Mouse (Mus musculus): ENCODE data around the gene Hyal2. TPM values are rescaled to one million over a fixed set of nuclear protein-coding genes. Genes with fewer than 3 reads are reported as not detected.
"Not testable (repeated sequence)": the region's sequence is repeated elsewhere in the genome, so short reads cannot be mapped to it uniquely, and the experiment has no call there.

Gene Hyal2
- polyA plus RNA-seq, 1 experiment from 2014 or later, result 31.0 TPM

DNA sequence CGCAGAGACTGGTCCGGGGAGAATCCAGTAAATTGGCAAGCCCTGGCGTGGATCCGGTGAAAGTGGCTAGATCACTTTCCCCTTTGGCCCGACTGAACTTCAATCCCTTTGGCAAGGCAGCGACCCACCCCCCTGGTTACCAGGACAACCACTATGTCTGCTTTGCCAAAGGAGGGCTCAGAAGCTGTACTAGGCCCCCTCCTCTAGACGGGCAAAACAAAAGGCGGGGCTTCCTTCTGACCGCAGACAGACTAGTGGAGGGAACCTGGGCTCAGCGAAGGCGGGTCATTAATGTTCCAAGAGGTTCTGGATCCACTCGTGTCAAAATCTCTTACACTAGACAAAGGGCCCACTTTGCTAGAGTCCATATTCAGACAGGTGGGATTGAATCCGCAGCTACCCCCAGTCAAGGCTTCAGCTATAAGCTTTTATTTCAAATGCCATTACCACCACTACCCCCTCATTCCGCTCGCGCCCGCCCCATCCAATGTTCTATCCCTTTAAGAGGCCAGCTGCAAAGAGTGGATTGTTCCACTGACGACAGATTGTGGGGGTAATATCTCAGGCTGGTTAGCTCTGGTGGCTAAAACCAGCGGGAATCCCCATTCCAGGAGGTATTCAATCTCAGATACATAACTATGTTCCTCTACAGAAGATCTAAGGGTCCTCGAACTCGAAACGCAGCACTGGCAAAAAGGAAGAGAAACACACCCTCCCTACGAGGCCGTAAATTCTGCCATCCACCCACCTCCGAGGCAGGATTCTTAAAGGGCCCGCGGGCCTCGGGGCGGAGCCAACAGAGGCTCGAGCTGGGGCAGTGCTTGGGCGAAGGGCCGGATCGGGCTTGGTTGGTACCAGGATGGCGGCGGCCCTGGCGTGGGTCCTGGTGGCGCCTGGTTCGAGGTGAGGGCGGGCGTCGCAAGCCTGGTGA lies 851 bp downstream of the Hyal2 start:
- peak; percentile 84 for DNase-seq (ENCODE audit: low spot score)

DNA sequence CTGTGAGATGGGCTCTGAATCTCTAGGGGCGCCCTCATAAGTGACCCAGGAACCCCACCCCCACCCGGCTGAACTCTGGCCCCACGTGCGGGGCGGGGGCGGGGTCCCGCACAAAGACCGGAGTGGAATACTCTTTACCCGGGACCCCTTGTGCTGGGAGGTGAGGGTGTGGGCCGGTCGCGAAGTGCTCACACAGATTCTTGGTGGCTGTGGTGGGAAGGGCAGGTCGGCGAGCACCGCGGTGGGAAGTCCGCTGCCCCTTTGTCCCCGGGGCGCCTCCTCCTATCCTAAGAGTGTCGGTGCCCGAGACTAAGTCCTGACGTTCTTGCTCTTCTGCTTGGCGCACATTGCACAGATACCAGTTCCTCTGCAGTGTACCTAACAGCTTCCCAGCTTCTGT lies 1.5 kb downstream of the Hyal2 start:
- no peak for DNase-seq (ENCODE audit: low spot score)

DNA sequence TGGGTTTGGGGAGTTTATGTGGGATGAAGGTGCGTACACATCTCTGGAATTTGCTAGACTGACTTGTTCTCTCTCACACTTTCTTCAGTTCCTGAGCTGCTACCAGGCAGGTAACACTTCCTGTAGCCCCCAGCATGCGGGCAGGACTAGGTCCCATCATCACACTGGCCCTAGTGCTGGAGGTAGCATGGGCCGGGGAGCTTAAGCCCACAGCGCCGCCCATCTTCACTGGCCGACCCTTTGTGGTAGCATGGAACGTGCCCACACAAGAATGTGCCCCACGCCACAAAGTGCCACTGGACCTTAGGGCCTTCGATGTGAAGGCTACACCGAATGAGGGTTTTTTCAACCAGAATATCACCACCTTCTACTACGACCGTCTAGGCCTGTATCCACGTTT lies 2.3 kb downstream of the Hyal2 start:
- no peak for DNase-seq (ENCODE audit: low spot score)

DNA sequence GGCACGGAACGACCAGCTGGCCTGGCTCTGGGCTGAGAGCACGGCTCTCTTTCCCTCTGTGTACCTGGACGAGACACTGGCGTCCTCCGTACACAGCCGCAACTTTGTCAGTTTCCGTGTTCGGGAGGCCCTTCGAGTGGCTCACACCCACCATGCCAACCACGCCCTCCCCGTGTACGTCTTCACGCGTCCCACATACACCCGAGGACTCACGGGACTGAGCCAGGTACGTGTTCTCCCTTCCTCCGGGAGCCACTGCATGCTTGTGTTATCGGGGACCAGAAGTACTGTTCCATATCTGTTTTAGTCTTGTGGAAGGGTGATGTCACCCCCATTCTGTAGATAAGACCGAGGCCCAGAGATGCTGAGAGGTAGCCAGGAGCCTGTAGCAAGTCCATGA lies 3.1 kb downstream of the Hyal2 start:
- no peak for DNase-seq (ENCODE audit: low spot score)

DNA sequence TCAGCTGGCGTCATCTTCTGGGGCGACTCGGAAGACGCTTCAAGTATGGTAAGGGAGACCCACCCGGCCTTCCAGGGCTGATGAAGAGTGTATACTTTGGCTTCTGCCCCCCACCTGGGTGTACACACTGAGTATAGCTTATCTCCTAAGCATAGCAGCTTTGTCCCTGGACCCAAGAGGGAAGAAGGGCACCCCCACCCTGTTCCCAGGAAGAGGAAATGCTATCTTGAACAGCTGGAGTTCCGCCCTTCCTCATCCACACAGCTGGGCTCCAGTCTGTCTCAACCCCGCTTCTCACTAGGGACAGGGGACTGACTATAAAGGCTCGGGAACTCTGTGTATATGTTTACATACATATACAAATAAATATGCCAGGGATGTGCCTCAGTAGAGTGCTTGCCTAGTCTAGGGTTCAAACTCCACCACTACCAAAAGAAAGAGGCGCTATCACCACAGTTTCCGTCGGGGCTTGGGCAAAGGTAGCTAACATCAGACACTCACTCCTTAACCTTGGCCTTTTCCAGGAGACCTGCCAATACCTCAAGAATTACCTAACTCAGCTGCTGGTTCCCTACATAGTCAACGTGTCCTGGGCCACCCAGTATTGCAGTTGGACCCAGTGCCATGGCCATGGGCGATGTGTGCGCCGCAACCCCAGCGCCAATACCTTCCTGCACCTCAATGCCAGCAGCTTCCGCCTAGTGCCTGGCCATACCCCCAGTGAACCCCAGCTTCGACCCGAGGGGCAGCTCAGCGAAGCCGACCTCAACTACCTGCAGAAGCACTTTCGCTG lies 4.0 kb downstream of the Hyal2 start:
- DNase-seq (ENCODE audit: low spot score), result no peak

DNA sequence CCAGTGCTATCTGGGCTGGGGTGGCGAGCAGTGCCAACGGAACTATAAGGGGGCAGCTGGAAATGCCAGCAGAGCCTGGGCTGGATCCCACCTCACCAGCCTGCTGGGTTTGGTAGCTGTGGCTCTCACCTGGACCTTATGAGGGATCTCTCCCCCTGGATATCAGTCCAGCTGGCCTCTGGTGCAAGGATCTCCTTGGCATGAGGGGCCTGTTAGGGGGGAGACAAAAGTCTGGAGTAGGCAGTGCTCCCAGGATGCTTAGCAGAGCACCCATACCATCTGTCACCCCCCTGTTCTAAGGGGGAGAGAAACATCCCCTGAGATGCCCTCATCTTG lies 4.5 kb downstream of the Hyal2 start:
- DNase-seq (ENCODE audit: low spot score), result no peak

DNA sequence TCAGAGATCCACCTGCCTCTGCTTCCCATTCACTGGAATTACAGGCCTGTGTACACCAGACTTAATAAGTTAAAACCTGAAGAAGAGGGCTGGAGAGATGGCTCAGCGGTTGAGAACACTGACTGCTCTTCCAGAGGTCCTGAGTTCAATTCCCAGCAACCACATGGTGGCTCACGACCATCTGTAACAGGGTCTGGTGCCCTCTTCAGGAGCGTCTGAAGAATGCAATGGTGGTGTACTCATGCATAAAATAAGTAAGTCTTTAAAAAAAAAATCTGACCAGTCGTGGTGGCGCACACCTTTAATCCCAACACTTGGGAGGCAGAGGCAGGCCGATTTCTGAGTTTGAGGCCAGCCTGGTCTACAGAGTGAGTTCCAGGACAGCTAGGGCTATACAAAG lies 6.0 kb downstream of the Hyal2 start:
- not testable (repeated sequence) for DNase-seq (ENCODE audit: low spot score)

DNA sequence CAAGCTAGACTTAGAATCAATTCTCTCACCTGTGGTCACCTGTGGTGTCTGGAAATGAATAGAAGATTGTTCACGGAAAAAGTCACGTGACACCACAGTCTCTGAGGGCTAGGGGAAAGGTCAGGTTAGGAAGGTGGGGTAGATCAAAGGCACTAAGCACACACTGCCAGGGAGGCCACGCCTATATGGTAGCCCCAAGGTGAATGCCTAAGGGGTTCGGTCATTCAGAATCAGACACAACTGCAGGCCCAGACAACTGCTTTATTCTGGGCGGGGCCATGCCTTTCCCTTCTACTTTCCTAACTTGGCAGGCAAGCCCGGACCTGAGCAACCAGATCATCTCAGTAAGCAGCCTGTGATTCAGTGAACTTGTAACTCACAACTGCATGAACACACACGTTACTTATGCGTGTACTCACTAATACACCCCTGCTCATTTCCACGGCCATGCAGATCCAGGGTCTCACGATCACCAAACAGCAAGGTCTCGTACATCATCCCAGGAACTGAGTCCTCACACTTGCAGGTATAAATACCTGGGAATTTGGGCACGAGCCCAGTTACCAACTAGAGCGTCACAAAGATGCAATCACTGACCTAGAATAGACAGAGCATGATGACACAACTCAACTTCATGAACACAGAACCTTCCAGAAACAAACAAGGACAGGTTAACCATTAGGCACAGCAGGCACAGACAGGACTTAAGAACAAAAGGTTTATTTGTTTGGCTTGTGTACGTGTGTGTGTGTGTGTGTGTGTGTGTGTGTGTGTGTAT lies 8.0 kb downstream of the Hyal2 start:
- no peak for DNase-seq (ENCODE audit: low spot score)

DNA sequence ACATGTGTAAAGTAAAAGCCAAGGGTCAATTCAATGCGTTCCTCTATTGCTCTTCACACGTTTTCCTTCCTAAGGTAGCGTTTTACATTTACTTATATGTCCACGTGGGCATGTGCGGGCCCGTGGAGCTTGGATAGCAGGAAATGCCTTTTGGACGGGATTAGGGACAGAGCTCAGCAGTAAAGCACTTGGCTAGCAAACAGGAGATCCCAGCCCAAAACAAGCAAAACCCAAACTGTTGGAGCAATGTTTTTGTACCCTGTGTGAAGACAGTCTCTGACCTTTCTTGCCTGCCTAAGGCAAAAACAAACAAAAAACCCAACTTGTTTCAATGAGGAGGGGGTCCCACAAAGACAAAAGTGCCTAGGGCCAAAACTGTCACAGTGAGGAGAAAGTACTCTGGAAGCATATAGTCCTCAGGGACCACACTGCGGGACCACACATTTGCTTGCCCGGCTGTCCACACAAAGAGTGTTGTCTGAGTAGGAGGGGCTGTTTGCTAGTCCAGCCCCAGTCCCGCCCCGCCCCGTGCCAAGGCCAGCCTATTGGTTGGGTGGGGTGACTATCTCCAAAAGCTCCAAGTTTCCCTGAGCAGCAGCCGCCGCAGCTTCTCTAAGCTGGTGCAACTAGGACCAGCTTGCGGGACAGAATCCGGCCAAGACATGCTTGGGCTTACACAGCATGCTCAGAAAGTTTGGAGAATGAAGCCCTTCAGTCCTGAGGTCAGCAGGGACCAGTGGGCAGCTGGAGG lies 8.8 kb downstream of the Hyal2 start, which contains the start of gene Hyal1:
Hyal1 (plus strand) TSS at position 571 of the 751 bp plus-strand sequence.
- DNase-seq (ENCODE audit: low spot score), result no peak

DNA sequence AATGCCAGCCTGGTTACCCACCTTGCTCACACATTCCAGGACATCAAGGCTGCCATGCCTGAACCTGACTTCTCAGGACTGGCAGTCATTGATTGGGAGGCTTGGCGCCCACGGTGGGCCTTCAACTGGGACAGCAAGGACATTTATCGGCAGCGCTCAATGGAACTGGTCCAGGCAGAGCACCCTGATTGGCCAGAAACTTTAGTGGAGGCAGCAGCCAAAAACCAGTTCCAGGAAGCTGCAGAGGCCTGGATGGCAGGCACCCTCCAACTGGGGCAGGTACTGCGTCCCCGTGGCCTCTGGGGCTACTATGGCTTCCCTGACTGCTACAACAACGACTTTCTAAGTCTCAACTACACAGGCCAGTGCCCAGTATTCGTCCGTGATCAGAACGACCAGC lies 10.1 kb downstream of the Hyal2 start:
- no peak for DNase-seq (ENCODE audit: low spot score)

DNA sequence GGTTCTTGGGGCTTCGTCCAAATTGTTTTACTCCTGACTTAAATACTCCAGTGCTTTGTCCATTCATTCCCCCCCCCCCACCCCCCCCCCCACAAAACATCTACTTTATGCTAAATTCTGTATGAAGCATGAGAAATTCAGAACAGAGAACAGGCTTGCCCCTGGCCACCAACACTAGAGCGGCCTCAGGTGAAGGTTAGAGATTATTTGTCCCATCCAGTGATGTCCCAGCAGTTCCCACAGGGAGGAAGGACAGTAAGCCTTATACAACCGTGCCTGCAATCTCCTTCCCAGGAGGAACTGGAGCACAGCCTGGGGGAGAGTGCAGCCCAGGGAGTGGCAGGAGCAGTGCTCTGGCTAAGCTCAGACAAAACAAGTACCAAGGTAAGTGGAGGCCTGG lies 10.8 kb downstream of the Hyal2 start, which contains the start of gene Naa80:
Naa80 (plus strand) TSS at position 301 of the 400 bp plus-strand sequence.
- DNase-seq (ENCODE audit: low spot score), result no peak

DNA sequence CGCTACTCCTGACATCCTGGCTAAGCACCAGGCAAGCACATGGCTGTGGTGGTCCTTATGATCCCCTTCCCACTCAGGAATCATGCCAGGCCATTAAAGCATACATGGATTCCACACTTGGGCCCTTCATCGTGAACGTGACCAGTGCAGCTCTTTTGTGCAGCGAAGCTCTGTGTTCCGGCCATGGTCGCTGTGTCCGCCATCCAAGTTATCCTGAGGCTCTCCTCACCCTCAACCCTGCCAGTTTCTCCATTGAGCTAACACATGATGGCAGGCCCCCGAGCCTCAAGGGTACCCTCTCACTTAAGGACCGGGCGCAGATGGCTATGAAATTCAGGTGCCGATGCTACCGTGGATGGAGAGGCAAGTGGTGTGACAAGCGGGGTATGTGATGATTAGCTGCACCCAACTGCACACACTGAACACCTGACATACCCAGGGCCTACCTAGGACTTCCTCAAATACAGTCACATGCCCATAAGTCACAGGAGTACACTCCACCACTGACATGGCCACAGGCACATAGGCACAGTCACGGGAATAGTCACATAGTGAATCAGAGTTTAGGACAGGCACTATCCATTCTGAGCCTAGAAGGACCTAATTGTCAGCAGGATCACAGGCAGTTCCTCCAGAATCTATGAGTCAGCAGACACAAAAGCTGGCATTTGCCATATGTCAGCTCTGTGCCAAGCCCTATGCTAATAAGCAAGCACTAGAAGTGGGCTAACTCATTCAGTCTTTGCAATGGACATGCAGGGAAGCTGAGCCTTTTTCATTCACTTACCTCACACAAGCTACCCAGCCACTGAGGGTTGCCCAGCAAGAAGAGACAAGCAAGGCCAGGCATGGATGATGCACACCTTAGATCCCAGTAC lies 11.5 kb downstream of the Hyal2 start:
- no peak for DNase-seq (ENCODE audit: low spot score)

DNA sequence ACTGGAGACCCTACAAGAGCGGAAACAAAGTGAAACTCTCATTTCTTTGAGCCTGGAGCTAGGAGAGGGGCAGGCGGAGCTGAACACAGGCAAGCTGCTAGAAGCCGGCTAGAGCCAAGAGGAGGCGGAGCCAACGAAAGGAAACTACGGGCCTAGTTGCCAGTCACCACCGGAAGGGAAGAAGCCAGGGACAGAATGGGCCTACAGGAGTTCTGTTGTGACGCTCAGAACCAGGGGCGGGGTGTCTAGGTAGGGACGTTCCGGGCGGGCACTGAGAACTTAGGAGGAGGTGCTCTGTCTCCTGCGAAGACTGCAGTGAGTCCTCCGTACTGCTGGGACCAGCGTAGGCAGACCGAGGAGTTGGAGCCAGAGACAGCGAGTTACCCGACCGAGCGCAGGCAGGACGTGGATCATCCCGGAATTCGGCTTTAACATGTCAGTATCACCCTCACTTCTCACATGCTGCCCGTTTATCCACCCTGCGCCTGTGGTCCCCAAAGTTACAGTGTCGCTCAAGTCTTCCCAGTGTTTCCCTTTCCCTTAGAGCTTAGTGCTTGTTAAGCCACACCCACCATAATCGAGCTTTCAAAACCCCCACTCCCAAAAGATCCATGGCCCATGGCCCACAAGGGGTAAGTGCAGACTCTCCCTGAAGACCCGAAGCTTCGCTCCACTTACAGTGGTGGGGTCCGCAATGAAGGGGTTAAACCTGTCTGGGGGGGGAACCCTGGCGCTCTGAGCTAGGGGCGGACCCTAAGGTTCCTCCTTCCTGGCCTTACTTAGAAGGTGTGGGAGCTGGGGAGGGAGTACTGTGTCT lies 13.0 kb downstream of the Hyal2 start, which contains the start of gene Hyal3:
Hyal3 (plus strand) TSS at position 318 of the 817 bp plus-strand sequence.
- DNase-seq (ENCODE audit: low spot score), result peak; percentile 88

DNA sequence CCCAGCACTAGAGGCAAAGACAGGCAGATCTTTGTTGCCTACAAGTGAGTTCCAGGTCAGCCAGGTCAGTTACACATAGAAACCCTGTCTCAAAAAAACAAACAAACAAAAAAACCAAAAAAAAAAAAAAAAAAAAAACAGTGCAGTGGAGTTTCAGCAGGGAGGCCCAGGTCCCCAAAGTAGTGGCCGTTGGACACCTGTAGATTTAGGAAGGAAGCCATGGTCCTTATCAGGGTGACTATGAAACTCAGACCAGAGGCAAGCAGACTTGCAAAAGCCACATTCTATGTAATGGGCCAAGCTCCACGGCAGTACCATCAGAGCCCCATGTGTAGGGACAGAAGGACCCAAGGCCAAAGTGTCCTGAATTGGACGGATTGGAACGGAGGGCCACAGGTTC lies 13.8 kb downstream of the Hyal2 start:
- no peak for DNase-seq (ENCODE audit: low spot score)

DNA sequence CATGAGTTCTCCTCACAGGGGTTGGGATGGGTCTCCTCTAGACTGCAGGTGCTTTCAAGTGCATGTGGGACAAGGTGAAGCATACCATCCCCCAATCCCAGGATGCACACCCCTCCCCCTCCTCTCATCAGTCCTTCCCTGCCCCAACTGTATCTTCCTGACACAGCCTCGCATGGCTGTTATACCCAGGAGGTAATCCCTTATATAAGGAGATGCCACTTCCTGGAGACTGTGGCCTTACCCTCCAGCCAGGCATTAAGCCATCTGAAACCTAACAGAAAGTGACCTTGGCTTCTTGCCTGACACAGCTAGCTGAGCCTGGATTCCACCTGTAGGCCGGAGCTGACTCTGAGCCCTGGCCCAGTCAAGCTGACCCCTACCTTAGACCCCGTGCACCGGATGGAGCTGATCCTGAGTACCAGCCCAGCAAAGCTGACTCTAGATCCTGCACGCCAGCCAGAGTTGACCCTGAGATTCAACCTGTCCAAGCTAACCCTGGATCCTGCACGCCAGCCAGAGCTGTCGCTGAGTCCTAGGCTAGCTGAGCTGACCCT lies 14.8 kb downstream of the Hyal2 start:
- DNase-seq (ENCODE audit: low spot score), result no peak

DNA sequence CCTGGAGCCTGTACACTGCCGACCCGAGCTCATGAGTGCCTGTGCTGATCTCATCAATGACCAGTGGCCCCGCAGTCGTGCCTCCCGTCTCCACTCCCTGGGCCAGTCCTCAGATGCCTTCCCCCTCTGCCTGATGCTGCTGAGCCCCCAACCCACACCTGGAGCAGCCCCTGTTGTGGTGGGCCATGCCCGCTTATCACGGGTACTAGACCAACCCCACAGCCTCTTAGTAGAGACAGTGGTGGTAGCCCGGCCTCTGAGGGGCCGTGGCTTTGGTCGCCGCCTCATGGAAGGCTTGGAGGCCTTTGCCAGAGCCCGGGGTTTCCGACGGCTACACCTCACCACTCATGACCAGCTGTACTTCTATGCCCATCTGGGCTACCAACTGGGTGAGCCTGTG lies 15.4 kb downstream of the Hyal2 start:
- no peak for DNase-seq (ENCODE audit: low spot score)

DNA sequence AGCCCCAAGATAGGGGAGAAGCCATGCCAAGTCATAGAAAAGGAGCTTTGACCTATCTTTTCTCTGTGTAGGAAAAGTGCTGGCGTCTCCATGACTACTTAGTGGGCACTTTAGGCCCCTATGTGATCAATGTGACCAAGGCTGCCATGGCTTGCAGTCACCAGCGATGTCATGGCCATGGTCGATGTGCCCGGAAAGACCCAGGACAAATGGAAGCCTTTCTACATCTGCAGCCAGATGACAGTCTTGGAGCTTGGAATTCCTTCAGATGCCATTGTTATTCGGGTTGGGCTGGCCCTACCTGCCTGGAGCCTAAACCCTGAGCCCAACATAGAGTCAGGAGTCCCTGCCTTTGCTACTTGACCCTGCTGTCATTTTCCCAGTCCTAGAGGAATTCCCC lies 18.8 kb downstream of the Hyal2 start:
- no peak for DNase-seq (ENCODE audit: low spot score)

DNA sequence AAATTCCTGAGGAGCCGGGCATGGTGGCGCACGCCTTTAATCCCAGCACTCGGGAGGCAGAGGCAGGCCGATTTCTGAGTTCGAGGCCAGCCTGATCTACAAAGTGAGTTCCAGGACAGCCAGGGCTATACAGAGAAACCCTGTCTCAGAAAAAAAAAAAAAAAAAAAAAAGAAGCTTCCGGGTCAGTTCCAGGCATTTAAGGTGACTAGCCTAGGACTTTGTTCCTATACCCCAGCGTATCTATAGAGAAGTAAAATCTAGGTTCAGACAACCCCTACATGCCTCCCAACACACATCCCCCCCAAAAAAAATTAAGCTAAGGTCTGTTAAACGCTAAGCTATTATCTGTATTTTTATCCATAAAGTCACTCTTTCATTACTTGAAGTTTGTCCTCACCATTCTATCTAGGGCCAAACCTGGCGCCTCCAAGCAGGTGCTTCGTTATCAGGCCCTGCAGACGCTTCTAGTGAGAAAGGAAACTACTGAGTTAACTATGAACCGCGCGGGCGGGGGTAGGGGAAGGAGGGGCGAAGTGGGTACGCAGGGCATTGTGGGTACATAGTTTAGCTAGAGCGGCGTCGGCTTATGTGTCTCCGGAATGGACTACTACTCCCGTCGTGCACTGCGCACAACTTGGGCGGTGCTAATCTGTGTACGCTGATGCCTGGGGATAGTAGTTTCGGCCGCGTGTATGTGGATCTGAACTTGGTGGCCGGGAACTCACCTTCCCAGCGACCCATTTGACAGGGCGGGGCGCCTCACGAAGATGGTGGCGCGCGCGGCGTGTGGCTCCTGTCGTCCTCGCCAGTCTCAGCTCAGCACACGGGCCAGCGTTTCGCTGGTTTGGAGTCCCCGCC lies 19.5 kb downstream of the Hyal2 start, which contains the start of gene Ifrd2:
Ifrd2 (plus strand) TSS at position 669 of the 859 bp plus-strand sequence.
- peak; percentile 99 for DNase-seq (ENCODE audit: low spot score)

Data from thymus, postnatal 0 days (tissue).